14 mouse cellular contexts compared by ENCODE assay signal in the genomic region with DNA sequence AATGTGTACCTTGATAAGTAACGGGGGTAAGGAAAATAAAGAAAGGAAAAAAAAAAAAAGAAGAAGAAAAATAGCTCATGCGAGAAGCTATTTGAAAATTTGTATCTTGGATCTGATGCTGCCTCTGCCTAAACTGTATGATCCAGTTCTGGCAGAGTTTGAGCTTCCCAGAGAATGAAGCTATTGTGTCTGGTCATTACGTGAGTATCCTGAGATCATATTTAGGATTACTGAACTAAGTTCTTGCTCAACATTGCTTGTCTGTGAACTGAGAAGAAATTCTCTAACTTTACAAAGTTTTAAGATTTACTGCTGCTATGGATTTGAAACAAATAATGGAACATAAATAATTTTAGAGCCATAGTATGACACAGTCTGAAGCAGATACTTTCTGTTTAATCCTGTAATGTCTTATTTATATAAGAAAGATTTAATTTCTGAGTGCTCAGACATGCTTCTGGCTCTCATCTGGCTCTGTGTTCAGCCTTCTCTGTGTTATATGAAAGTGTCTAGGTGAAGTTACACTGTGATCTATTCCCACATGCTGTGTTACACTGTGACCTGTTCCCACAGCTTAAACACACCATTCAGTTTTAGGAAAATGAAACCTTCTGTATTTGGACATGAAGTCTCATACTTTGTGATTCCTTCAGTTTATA.
"Had no signal": no experiment of that assay in that cellular context is flagged by ENCODE, and none has a peak within 500 bp of the region (broad histone marks: within the 10 kb centered on the region; RNA-seq: fewer than 3 reads in every experiment).

No protein-coding gene starts in this region.

- H3K9me3 ChIP-seq: limb, embryonic 10.5 days; limb, embryonic 13.5 days; liver, embryonic 13.5 days had no signal

- H3K4me1 ChIP-seq: limb, embryonic 10.5 days; limb, embryonic 13.5 days; liver, embryonic 13.5 days had no signal

- H3K27ac ChIP-seq: layer of hippocampus, adult 2 months; limb, embryonic 10.5 days; limb, embryonic 13.5 days; liver, embryonic 13.5 days had no signal

- H3K27me3 ChIP-seq: limb, embryonic 13.5 days; liver, embryonic 13.5 days had no signal

- H3K36me3 ChIP-seq: limb, embryonic 10.5 days; limb, embryonic 13.5 days; liver, embryonic 13.5 days had no signal

- H3K4me2 ChIP-seq: limb, embryonic 13.5 days; liver, embryonic 13.5 days; midbrain, embryonic 11.5 days had no signal

- H3K9ac ChIP-seq: limb, embryonic 13.5 days; liver, embryonic 13.5 days had no signal

- DNase-seq: kidney, adult 8-10 months; kidney, postnatal 14 days; layer of hippocampus, adult 9-11 months; liver; liver, embryonic 13.5 days; lung, adult 2 months; lung, postnatal 14 days; lung, postnatal 4 days; midbrain, embryonic 14.5 days; thymus, postnatal 36 days had no signal

- H3K4me3 ChIP-seq: layer of hippocampus, adult 2 months; limb, embryonic 10.5 days; limb, embryonic 13.5 days; liver, embryonic 13.5 days had no signal
